Mouse (Mus musculus): ENCODE measurements at regions not wholly inside any gene's neighbourhood (a gene's known extent, or its start where the extent isn't known, plus 50 kb on each side); places are given as distances from the start of the nearest gene placed in this dataset.

GRCm38 (mm10) chr13:63634294-63634693 is 60.9 kb upstream of the Ptch1 start:
- TF ChIP-seq CTCF (IDR thresholded peaks at IDR 0.05; ENCODE audit: borderline replicate concordance, insufficient read depth, low read depth, low read length) (no peak), POLR2A (IDR thresholded peaks at IDR 0.05; ENCODE audit: borderline replicate concordance, insufficient read depth, low read length) (no peak)
